Mouse (Mus musculus) embryonic fibroblast, embryonic 13.5 days (primary cell): ENCODE measurements around the gene Mpp3.

Experiments used
- CTCF ChIP-seq: IDR thresholded peaks from 2 replicates; pipeline ENCODE4 v1.5.1; 2011; ENCODE audit warnings: mild to moderate bottlenecking, control low read depth, low read length, moderate library complexity, borderline replicate concordance; ENCODE audit not compliant: insufficient read depth
- POLR2A ChIP-seq: IDR thresholded peaks from 2 replicates; pipeline ENCODE4 v1.6.1; 2011; ENCODE audit warnings: low read depth, mild to moderate bottlenecking, control low read depth, low read length, moderate library complexity

GRCm38 (mm10) chr11:101964647-101965046 is 63.6 kb downstream of the Mpp3 start:
- TF ChIP-seq CTCF (no peak), POLR2A (no peak)
